Mouse (Mus musculus) lung, postnatal 0 days (tissue): Measurements from ENCODE around the gene Susd6. TPM values are rescaled to one million over a fixed set of nuclear protein-coding genes. Genes with fewer than 3 reads are reported as not detected.

Source experiments
- ATAC-seq: fragments of 200-750 bp; cut with Nextera tagmentation; 2 replicates; pipeline ENCODE4 v1.8.0; 2017; ENCODE audit warnings: moderate library complexity
- DNase-seq: peaks from one replicate; pipeline ENCODE4 v3.0.0-alpha.2; 2016; ENCODE audit warnings: low spot score
- H3K27ac ChIP-seq: fragments of 300-500 bp; sonication (generic); 2 replicates; pipeline ENCODE4 v1.5.1; 2014; ENCODE audit warnings: antibody characterized with exemption, mild to moderate bottlenecking, low read length, mixed read lengths
- H3K27me3 ChIP-seq: fragments of 300-500 bp; sonication (generic); replicated peaks from 2 replicates; pipeline ENCODE4 v1.6.1; 2014; ENCODE audit warnings: low read length, mixed read lengths; ENCODE audit not compliant: insufficient read depth
- H3K36me3 ChIP-seq: fragments of 300-500 bp; sonication (generic); 2 replicates; pipeline ENCODE4 v1.6.1; 2014; ENCODE audit warnings: low read length, mixed read lengths; ENCODE audit not compliant: insufficient read depth
- H3K4me1 ChIP-seq: fragments of 300-500 bp; sonication (generic); 2 replicates; pipeline ENCODE4 v1.6.1; 2014; ENCODE audit warnings: antibody characterized with exemption, low read depth, low read length, mixed read lengths; ENCODE audit not compliant: insufficient read depth
- H3K4me2 ChIP-seq: fragments of 300-500 bp; sonication (generic); replicated peaks from 2 replicates; pipeline ENCODE4 v1.6.1; 2014; ENCODE audit warnings: low read depth, mild to moderate bottlenecking, low read length, moderate library complexity, mixed read lengths
- H3K4me3 ChIP-seq: fragments of 300-500 bp; sonication (generic); 2 replicates; pipeline ENCODE4 v1.5.1; 2014; ENCODE audit warnings: low read depth, low read length
- H3K9ac ChIP-seq: fragments of 300-500 bp; sonication (generic); replicated peaks from 2 replicates; pipeline ENCODE4 v1.6.1; 2014; ENCODE audit warnings: low read depth, mild to moderate bottlenecking
- H3K9me3 ChIP-seq: fragments of 300-500 bp; sonication (generic); 2 replicates; pipeline ENCODE4 v1.6.1; 2016; ENCODE audit warnings: low read length, mixed read lengths
- CTCF ChIP-seq: IDR thresholded peaks from 2 replicates; pipeline ENCODE4 v1.5.1; 2016; ENCODE audit warnings: antibody characterized with exemption, mild to moderate bottlenecking
- EP300 ChIP-seq: IDR thresholded peaks from 2 replicates; pipeline ENCODE4 v1.6.1; 2016; ENCODE audit warnings: antibody characterized with exemption, mild to moderate bottlenecking, control low read depth
- WGBS: fragments of 180-500 bp; shearing (Covaris S2); extraction: QIAGEN DNeasy Blood & Tissue Kit; methylation state at CpG from one replicate; pipeline ENCODE4 v1.1.7; 2014; 5-methylcytosine and 5-hydroxymethylcytosine counted together
- polyA plus RNA-seq: library from polyadenylated mRNA; unstranded; fragments of >200 nt; fragmentation: Nextera tagmentation; extraction: Ambion mirVana; gene quantifications from 2 replicates; pipeline ENCODE4 v1.2.1, GENCODE M21; 2015

The Susd6 gene
- polyA plus RNA-seq, 1 experiment from 2014 or later: 26.5 TPM

DNA sequence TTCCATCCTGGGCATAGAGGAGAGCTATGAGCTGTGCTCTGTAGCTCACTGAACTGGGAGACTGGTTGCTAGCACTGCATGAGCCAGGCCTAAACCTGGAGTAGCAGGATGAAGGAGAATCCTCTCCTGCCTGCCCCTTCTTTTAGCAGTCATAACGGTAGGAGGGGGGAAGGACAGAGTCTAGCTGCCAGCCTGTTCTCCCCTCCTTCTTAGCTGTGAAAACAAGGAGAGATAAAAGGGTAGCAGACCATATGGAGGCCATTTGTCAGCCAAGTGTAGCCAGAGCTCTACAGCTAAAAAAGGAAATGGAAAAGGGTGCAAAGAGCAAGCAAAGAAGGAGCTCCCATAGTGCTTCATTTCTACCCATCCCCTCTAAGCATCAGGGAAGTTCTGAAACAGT lies 71.6 kb downstream of the Susd6 start:
- H3K9me3 ChIP-seq: no peaks in the 10 kb centered on the region
- peaks cover 7% of the 10 kb centered on the region; the same call in 1 of the 2 replicates for H3K4me1 ChIP-seq
- H3K27ac ChIP-seq: no peak overlapping the region
- no peak overlapping the region for H3K4me2 ChIP-seq
- no peaks in the 10 kb centered on the region for H3K36me3 ChIP-seq
- no peak for ATAC-seq
- H3K27me3 ChIP-seq: no peaks in the 10 kb centered on the region
- 0% methylated on average over 1 of the region's 1 CpGs for WGBS
- H3K9ac ChIP-seq: no peak overlapping the region
- H3K4me3 ChIP-seq: no peak overlapping the region
- TF ChIP-seq EP300 (no peak), CTCF (no peak)
- no peak for DNase-seq

DNA sequence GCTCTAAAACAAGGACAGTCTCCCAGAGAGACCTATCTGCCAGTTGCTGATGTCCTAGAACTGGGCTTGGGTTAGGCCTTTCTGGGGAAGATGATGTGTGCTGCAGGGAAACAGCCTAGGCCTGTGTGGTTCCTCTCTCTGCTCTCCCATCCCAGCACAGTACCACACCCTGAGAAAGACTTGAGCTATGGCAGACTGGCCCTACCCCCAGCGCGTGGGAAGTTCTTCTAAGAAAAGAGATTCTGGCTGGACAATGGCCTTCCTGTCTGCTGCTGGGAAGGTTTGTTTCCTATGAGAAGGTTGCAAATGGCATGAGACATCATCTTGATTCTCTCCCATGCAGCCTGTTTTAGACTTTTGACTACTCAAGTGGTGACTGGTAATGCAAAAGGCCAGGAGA lies 73.1 kb downstream of the Susd6 start:
- Histone ChIP-seq H3K9ac (no peak overlapping the region), H3K4me3 (no peak overlapping the region), H3K36me3 (no peaks in the 10 kb centered on the region), H3K27me3 (no peaks in the 10 kb centered on the region), H3K4me2 (no peak overlapping the region), H3K9me3 (no peaks in the 10 kb centered on the region), H3K4me1 (peaks cover 6% of the 10 kb centered on the region; the same call in 1 of the 2 replicates), H3K27ac (peak overlapping the region; percentile 28; the same call in 1 of the 2 replicates)
- no peak for TF ChIP-seq CTCF
- TF ChIP-seq EP300: peak; percentile 68
- ATAC-seq: peak; percentile 83
- no peak for DNase-seq
- 78% methylated on average over 2 of the region's 2 CpGs for WGBS

DNA sequence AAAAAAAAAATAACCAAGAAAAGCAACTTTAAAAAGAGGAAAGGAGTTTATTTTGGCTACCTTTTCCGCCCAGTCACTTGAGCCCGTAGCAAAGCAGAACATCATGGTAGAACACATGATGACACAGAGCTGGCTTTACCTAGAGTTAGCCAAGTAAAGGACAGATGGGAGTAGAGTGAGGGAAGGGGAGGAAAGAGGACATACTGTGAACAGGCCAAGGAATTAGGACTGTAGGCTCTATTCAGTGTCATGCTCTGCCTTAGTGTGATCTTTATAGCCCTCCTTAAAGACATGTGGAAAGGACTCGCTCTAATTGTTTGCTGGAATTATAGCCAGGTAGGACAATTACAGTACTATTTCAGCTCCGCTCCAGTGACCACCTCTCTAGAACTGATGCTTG lies 74.9 kb downstream of the Susd6 start:
- 0 out of 2 replicates have a peak, but pooled peaks cover 4% of the 10 kb centered on the region for H3K4me1 ChIP-seq
- H3K27me3 ChIP-seq: no peaks in the 10 kb centered on the region
- no peak overlapping the region for H3K9ac ChIP-seq
- no peaks in the 10 kb centered on the region for H3K9me3 ChIP-seq
- 92% methylated on average over 4 of the region's 4 CpGs for WGBS
- TF ChIP-seq EP300: no peak
- H3K36me3 ChIP-seq: peaks cover 8% of the 10 kb centered on the region; the same call in 1 of the 2 replicates
- H3K4me3 ChIP-seq: no peak overlapping the region
- ATAC-seq (no peak), DNase-seq (no peak)
- H3K27ac ChIP-seq: no peak overlapping the region
- H3K4me2 ChIP-seq: no peak overlapping the region

DNA sequence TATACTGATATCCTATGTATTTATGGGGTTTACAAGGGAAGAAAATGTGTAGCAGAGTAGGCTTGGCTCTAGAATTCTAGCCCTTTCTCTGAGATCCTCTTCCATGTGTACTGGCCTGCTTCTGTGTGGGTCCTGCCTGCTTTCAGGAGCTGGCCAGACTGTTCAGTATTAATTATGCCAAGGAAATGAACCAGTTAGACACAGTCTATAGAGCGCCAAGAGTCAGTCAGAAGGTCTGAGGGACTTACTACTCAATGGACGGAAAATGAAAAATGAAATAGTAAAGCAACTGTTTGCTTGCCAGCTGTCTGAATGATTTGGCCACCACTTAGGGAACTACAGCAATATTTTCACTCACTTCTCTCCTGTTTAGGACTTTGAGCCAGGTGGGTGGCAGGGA lies 75.7 kb downstream of the Susd6 start:
- Histone ChIP-seq H3K27ac (no peak overlapping the region), H3K9me3 (no peaks in the 10 kb centered on the region), H3K4me2 (no peak overlapping the region), H3K36me3 (peaks cover 12% of the 10 kb centered on the region; the same call in 1 of the 2 replicates), H3K4me3 (no peak overlapping the region), H3K9ac (no peak overlapping the region), H3K4me1 (0 out of 2 replicates have a peak, but pooled peaks cover 4% of the 10 kb centered on the region), H3K27me3 (no peaks in the 10 kb centered on the region)
- TF ChIP-seq EP300: no peak
- no peak for TF ChIP-seq CTCF
- ATAC-seq (no peak), DNase-seq (no peak)
- 74% methylated on average over 2 of the region's 2 CpGs for WGBS

DNA sequence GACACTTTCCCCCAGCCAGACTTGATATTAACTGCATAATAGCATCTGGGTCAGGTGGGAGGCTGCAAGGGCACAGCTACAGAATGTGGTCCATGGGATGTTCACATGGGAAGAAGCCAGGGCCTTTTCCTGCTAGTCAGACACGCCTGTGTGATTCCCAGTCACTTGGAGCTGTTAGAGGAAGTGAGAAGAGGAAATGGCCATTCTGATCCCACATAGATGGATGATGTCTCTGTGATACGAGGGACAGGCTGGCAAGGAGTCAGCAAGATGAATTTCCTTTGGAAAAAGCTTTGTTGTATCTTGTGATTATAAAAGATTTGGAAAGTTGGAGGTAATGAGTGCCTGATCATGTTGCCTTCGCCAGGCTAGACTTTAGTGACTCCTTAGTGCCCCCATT lies 76.8 kb downstream of the Susd6 start:
- Histone ChIP-seq H3K9me3 (no peaks in the 10 kb centered on the region), H3K4me2 (no peak overlapping the region), H3K9ac (no peak overlapping the region), H3K4me1 (0 out of 2 replicates have a peak, but pooled peaks cover 4% of the 10 kb centered on the region), H3K4me3 (no peak overlapping the region), H3K27ac (no peak overlapping the region), H3K36me3 (peaks cover 12% of the 10 kb centered on the region; the same call in 1 of the 2 replicates), H3K27me3 (no peaks in the 10 kb centered on the region)
- ATAC-seq: peak; percentile 73
- peak; percentile 49 for DNase-seq
- TF ChIP-seq CTCF: no peak; the same call in 1 of the 2 replicates
- peak; percentile 74 for TF ChIP-seq EP300
- 50% methylated on average over 3 of the region's 3 CpGs for WGBS

DNA sequence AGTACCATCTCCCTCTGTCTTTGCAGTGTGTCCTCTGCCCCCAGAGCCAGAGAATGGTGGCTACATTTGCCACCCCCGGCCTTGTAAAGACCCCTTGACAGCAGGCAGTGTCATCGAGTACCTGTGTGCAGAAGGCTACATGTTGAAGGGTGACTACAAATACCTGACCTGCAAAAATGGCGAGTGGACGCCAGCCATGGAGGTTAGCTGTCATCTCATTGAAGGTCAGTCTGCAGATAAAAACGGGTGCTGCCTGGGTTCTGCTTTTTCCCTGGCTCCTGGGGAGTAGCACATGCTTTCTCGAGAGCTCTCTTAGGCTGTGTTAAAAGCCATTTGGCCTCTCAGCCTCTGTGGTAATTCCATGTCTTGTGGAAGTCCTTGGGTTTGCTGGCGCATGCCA lies 78.1 kb downstream of the Susd6 start:
- WGBS: 86% methylated on average over 7 of the region's 7 CpGs
- Histone ChIP-seq H3K4me3 (no peak overlapping the region), H3K4me2 (no peak overlapping the region), H3K36me3 (peaks cover 20% of the 10 kb centered on the region; the same call in 1 of the 2 replicates), H3K9me3 (no peaks in the 10 kb centered on the region), H3K4me1 (0 out of 2 replicates have a peak, but pooled peaks cover 4% of the 10 kb centered on the region), H3K9ac (no peak overlapping the region), H3K27ac (no peak overlapping the region), H3K27me3 (no peaks in the 10 kb centered on the region)
- no peak for ATAC-seq
- TF ChIP-seq CTCF: no peak
- TF ChIP-seq EP300: no peak
- no peak for DNase-seq
